Mouse (Mus musculus) layer of hippocampus, postnatal 10 days (tissue): ENCODE measurements around the gene Cntfr. TPM values are rescaled to one million over a fixed set of nuclear protein-coding genes. Genes with fewer than 3 reads are reported as not detected.

Experiments used
- DNase-seq, 2 experiments: peaks; one replicate each; pipeline ENCODE4 v3.0.0; 2021; ENCODE audit warnings: low spot score in 2 of 2
- total RNA-seq, 2 experiments: library from RNA; stranded (reverse); gene quantifications; 2 replicates each; pipeline ENCODE4 v1.2.3; 2021

The Cntfr gene
- total RNA-seq, 2 experiments from 2014 or later = 64.7 to 65.0 TPM

DNA sequence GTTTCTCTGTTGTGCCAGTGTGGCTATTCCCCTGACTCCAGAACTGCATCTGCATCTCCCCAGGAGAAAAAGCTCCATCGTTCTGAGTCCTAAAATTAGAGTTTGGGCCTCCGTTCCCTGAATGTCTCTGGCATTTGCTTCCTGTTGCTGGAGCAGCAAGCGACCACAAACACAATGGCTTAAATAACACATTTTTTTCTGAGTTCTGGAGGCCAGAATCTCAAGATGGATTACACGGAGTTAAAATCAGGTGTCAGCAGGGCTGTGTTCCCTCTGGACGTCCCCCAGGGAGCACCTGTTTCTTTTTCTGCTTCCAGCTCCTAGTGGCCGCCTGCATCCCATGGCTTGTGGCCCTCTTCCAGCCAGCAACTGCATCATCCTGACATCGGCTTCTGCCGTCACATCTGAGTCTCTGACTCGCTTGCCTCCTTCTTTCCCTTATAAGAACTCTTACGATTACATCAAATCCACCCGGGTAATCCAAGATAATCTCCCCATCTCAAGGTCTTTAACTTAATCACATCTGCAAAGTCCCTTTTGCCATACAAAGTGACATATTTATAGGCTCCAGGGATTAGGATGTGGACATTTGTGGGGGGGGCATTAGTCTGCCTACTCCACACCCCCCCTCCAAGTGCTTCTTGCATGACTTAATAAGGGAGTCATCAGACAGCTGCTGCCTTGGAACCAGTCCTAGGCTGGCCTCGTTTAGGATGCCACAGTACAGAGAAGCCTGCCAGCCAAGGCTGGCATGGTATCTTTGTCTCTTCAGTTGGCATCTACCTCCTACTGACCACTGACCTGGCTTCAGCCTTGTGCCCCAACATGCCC lies 77.8 kb downstream of the Cntfr start:
- DNase-seq = no peak

DNA sequence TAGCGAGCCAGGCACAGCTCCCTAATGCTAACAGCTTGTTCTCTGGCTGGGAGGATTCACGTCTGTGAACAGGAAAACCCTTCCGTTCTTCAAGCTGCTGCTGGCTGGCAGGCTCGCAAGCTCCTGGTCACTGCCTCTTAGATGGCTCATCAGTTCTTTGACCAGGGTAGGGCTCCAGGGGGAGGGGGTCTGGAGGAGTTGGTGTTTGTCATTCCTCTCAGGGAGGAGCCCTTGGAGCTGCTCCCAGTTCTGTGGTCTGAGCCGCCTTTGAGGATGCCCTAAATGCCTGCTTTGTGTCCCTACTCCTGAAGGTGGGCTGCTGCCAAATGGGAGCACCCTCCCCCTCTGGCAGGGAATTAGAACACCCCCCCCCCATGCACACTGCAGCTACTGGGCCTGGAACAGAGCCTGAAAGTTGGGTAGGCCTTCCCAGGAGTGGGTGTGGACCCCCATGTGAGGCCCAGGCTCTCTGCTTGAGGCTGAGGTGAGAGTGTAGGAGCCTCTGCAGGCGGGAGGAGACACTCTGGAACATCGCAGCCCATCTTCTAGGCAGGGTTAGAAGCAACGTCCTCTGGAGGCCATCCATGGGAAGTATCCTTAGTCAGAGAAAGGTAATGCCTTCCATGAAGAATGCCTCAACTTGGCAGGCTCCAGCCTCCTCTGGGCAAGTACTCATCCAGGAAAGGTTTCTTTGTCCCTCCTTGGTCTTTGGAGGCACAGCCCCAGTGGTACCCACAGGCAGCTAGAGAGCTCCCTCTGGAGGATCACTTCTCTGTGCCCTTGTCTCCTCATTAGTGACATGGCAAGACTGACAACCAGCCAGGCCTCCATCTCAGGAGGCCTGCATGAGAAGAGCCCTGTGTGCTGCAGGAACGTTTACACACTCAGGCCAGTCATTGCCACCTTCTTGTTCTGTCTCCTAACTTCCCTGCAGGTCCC lies 81.0 kb downstream of the Cntfr start:
- DNase-seq = peak; percentile 84 to 85

DNA sequence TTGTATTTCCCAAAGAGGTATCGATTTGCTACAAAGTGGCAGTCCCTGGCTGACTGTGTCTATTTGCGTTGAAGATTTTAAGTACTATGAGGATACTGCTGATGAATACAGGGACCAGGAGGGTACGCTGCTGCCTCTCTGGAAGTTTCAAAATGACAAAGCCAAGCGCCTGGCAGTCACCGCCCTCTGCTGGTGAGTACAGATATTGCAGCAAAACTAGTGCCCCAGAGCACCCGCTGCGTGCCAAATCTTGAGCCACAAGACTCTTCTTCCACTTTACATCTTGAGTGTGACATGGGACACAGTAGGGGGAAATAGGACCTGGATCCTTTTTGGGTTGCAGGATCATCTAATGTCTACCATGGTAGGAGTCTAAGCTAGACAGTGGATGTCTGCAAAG lies 82.7 kb downstream of the Cntfr start:
- peak; percentile 94 for DNase-seq

DNA sequence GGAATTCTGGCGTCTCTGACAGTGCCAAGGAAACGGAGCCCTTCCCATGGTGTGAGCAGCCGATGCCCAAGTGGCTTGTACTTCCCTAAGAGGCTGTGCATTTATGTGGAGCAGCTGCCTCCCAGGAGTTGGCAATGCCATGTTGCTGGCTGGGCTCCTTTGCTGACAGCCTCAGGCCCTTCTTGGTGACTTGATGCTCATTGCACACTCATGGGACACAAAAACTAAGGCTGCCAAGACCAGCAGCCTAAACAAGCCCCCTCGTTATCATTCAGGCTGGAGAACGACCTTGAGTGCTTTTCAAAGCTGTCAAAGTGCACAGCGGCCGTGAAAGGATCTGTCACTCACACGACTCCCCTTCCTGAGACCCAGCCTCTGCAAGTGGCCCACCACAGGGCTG lies 84.7 kb downstream of the Cntfr start:
- DNase-seq = no peak

DNA sequence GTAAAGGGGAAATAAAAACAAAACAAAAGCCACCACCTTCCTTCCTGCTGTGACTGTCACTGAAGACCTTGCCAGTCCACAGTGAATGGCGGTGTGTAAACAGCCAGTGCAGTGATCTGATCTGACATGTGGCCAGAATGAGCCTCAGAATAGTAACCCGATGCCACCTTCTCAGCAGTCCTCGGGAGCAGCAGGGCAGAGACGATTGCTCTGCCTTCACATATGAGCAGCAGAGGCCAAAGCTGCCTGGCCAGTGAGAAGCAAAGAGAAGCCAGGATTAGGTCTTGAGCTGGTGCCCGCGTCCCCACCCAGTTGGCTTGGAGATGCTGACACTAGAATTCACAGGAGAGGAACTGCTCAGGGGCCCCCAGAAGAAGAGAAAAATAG lies 86.3 kb downstream of the Cntfr start:
- no peak for DNase-seq

DNA sequence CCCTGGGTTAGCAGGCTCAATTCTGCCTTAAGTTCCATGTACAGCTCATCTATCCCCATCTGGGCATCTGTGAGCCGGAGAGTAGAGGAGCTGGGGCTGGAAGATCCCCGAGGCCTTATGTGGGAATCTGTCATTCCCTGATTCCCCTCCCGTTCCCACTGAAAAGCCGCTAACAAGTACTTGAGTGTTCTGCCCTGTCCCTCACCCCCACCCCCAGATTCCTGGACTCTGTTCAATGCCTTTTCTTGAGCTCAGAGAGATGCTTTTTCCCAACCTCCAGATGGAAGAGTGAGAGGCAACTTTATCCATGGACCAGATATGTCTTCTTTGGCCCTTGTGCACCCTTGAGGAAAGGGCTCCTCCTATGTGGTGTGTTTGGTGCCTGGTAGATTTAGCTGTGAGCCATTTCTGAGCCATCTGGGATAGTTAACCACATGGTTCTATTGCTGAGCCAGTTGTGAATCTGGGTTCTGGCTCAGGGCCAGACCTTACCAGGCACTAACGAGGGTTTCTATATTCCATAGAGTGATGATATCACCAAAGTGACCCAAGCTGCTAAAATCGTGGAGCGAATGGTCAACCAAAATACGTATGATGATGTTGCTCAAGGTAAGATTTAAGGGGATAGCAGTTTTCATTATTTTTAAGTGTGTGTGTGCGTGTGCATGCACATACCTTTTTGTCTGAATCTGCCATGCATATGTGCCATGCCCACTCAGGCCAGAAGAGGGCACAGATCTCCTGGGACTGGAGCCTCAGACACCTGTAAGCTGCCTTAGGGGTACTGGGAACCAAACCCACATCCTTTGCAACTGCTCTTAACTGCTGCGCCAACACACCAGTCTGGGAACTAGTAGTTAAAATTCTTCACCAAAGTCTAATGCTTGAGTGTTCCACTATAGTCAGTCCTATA lies 87.0 kb downstream of the Cntfr start:
- DNase-seq = no peak

Other genes with a start within 250 kb of the Cntfr start
- gene Kif24, start 232.2 kb downstream of the Cntfr start, total RNA-seq = 1 to 10 TPM; 2.0 to 2.3 TPM
- gene Nudt2, start 231.9 kb downstream of the Cntfr start, total RNA-seq = 10 to 100 TPM; 33.9 to 36.0 TPM
- 10 to 100 TPM; 44.8 TPM for gene AI464131, start 194.0 kb downstream of the Cntfr start, total RNA-seq
- 10 to 100 TPM in 1 of 2 experiments, 1 to 10 TPM in 1; 8.0 to 10.0 TPM for gene 1110017D15Rik, start 179.8 kb downstream of the Cntfr start, total RNA-seq
- 100 to 1,000 TPM; 168 to 186 TPM for gene Fam219a, start 127.6 kb downstream of the Cntfr start, total RNA-seq
- gene Dnaic1, start 127.3 kb downstream of the Cntfr start, total RNA-seq = 1 to 10 TPM; 5.4 to 8.3 TPM
- gene Enho, start 56.8 kb downstream of the Cntfr start, total RNA-seq = 10 to 100 TPM; 63.4 to 66.5 TPM
- 10 to 100 TPM; 23.2 to 24.5 TPM for gene Il11ra1, start 2.9 kb upstream of the Cntfr start, total RNA-seq
- gene Rpp25l, start 16.4 kb upstream of the Cntfr start, total RNA-seq = 10 to 100 TPM; 27.7 to 34.4 TPM
- 100 to 1,000 TPM; 142 to 158 TPM for gene Dctn3, start 26.1 kb upstream of the Cntfr start, total RNA-seq
- not detected for gene Arid3c, start 34.1 kb upstream of the Cntfr start, total RNA-seq
- gene Galt, start 58.1 kb upstream of the Cntfr start, total RNA-seq = 10 to 100 TPM; 49.0 to 51.1 TPM
- 10 to 100 TPM; 41.0 to 49.1 TPM for gene Sigmar1, start 59.1 kb upstream of the Cntfr start, total RNA-seq
- 100 to 1,000 TPM; 141 to 191 TPM for gene Ccl27a, start 77.2 kb upstream of the Cntfr start, total RNA-seq
- gene Gm21541, start 206.5 kb upstream of the Cntfr start, total RNA-seq = not detected
- gene Gm20878, start 244.5 kb upstream of the Cntfr start, total RNA-seq = 10 to 100 TPM; 22.5 to 24.9 TPM